Mouse (Mus musculus) spleen, adult 2 months (tissue): ENCODE results near the gene Tbc1d1.

Experiments
- CTCF ChIP-seq: fragments of 200-500 bp; IDR thresholded peaks from 2 replicates; pipeline ENCODE4 v1.5.1; 2011; ENCODE audit warnings: mild to moderate bottlenecking, inconsistent platforms; ENCODE audit not compliant: insufficient read depth, insufficient read length, insufficient replicate concordance; ENCODE audit errors: extremely low read depth
- POLR2A ChIP-seq: fragments of 200-500 bp; IDR thresholded peaks from 2 replicates; pipeline ENCODE4 v1.6.1; 2011; ENCODE audit warnings: low read depth, low read length, inconsistent platforms

DNA sequence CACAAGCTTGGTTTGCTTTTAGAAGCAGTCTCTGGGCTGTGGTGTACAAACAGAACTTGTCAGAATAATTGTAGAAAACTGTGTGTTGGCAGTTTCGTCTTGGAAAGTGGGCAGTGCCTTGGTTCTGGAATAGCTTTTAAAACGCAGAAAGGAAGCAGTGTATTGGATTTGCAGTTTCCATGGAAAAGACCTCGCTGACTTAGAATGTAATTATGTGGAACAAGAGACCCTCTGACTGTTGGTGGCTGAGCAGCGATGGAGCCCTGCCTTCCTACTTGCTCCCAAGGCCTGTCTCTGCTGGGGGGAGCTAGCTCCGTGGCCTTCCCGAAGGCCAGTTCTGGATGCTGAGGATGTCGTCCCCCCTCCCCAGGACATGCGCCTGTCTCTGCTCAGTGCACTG, 168.8 kb downstream of the Tbc1d1 start:
- TF ChIP-seq CTCF (no peak), POLR2A (no peak)
